Mouse (Mus musculus) stomach, embryonic 16.5 days (tissue): ENCODE data around the gene Gdf7. TPM values are rescaled to one million over a fixed set of nuclear protein-coding genes. Genes with fewer than 3 reads are reported as not detected.
A peak's percentile ranks its signal among the peaks of the same experiment; 100 is the strongest.

Experiments used
- ATAC-seq: fragments of 200-750 bp; cut with Nextera tagmentation; 2 replicates; pipeline ENCODE4 v1.8.0; 2017; ENCODE audit warnings: moderate number of reproducible peaks, moderate TSS enrichment; ENCODE audit not compliant: insufficient read depth, low FRiP score
- H3K27ac ChIP-seq: fragments of 300-500 bp; sonication (generic); 2 replicates; pipeline ENCODE4 v1.5.1; 2014; ENCODE audit warnings: low read length
- H3K27me3 ChIP-seq: fragments of 300-500 bp; sonication (generic); 2 replicates; pipeline ENCODE4 v1.6.1; 2014; ENCODE audit warnings: low read length, control low read depth, mixed read lengths; ENCODE audit not compliant: control insufficient read depth, insufficient read depth
- H3K36me3 ChIP-seq: fragments of 300-500 bp; sonication (generic); 2 replicates; pipeline ENCODE4 v1.6.1; 2014; ENCODE audit warnings: low read length; ENCODE audit not compliant: control insufficient read depth, insufficient read depth
- H3K4me1 ChIP-seq: fragments of 300-500 bp; sonication (generic); 2 replicates; pipeline ENCODE4 v1.6.1; 2014; ENCODE audit warnings: low read length, control low read depth, mixed read lengths; ENCODE audit not compliant: control insufficient read depth, insufficient read depth
- H3K4me2 ChIP-seq: fragments of 300-500 bp; sonication (generic); 2 replicates; pipeline ENCODE4 v1.6.1; 2014; ENCODE audit warnings: low read depth, low read length, mixed read lengths
- H3K4me3 ChIP-seq: fragments of 300-500 bp; sonication (generic); replicated peaks from 2 replicates; pipeline ENCODE4 v1.5.1; 2014; ENCODE audit warnings: mild to moderate bottlenecking, low read length
- H3K9ac ChIP-seq: fragments of 300-500 bp; sonication (generic); 2 replicates; pipeline ENCODE4 v1.6.1; 2014; ENCODE audit warnings: low read length
- H3K9me3 ChIP-seq: fragments of 300-500 bp; sonication (generic); replicated peaks from 2 replicates; pipeline ENCODE4 v1.6.1; 2016; ENCODE audit warnings: low read length, control low read depth; ENCODE audit not compliant: control insufficient read depth
- WGBS: fragments of 180-500 bp; shearing (Covaris S2); extraction: QIAGEN DNeasy Blood & Tissue Kit; methylation state at CpG from one replicate; pipeline ENCODE4 v1.1.7; 2014; 5-methylcytosine and 5-hydroxymethylcytosine counted together
- polyA plus RNA-seq: library from polyadenylated mRNA; unstranded; fragments of >200 nt; fragmentation: Nextera tagmentation; extraction: Ambion mirVana; gene quantifications from 2 replicates; pipeline ENCODE4 v1.2.1, GENCODE M21; 2015

Gdf7 gene
- polyA plus RNA-seq, 1 experiment from 2014 or later: 0.09 TPM

GRCm38 (mm10) chr12:8301011-8301814, 541 bp downstream of the Gdf7 start:
- 6% methylated on average over 46 of the region's 46 CpGs for WGBS
- peak overlapping the region; percentile 49 for H3K4me3 ChIP-seq
- H3K27ac ChIP-seq: no peak overlapping the region
- no peak for ATAC-seq
- H3K27me3 ChIP-seq: peaks cover 96% of the 10 kb centered on the region
- no peaks in the 10 kb centered on the region for H3K36me3 ChIP-seq
- H3K9me3 ChIP-seq: no peaks in the 10 kb centered on the region
- H3K9ac ChIP-seq: peak overlapping the region; percentile 68
- H3K4me2 ChIP-seq: peak overlapping the region; percentile 77
- peaks cover 16% of the 10 kb centered on the region for H3K4me1 ChIP-seq

GRCm38 (mm10) chr12:8300521-8300920, 1.2 kb downstream of the Gdf7 start:
- ATAC-seq: no peak

GRCm38 (mm10) chr12:8300111-8300480, 1.7 kb downstream of the Gdf7 start:
- Histone ChIP-seq H3K4me2 (no peak overlapping the region), H3K9ac (no peak overlapping the region), H3K27ac (no peak overlapping the region), H3K4me3 (no peak overlapping the region), H3K27me3 (peaks cover 93% of the 10 kb centered on the region), H3K4me1 (peaks cover 16% of the 10 kb centered on the region), H3K36me3 (no peaks in the 10 kb centered on the region), H3K9me3 (no peaks in the 10 kb centered on the region)
- no peak for ATAC-seq
- 36% methylated on average over 10 of the region's 10 CpGs for WGBS

More at GRCm38 (mm10) chr12:8300521-8300920, 1.2 kb downstream of the Gdf7 start:
- H3K27me3 ChIP-seq: peaks cover 93% of the 10 kb centered on the region
- no peaks in the 10 kb centered on the region for H3K9me3 ChIP-seq
- no peak overlapping the region for H3K27ac ChIP-seq
- no peaks in the 10 kb centered on the region for H3K36me3 ChIP-seq
- H3K9ac ChIP-seq: no peak overlapping the region
- H3K4me1 ChIP-seq: peaks cover 16% of the 10 kb centered on the region
- WGBS: 62% methylated on average over 5 of the region's 5 CpGs
- no peak overlapping the region for H3K4me2 ChIP-seq
- H3K4me3 ChIP-seq: no peak overlapping the region

- Histone ChIP-seq H3K27ac (no peak overlapping the region), H3K4me3 (0 out of 2 replicates have a peak overlapping the region, but pooled peaks have one; percentile 5), H3K27me3 (peaks cover 88% of the 10 kb centered on the region), H3K36me3 (no peaks in the 10 kb centered on the region), H3K9me3 (no peaks in the 10 kb centered on the region), H3K4me2 (no peak overlapping the region), H3K9ac (no peak overlapping the region), H3K4me1 (peaks cover 16% of the 10 kb centered on the region)
- ATAC-seq: no peak
- 11% methylated on average over 34 of the region's 34 CpGs for WGBS
Observed at GRCm38 (mm10) chr12:8299143-8300110, 2.3 kb downstream of the Gdf7 start.

GRCm38 (mm10) chr12:8298361-8299142, 3.2 kb downstream of the Gdf7 start:
- peak overlapping the region; percentile 54 for H3K4me2 ChIP-seq
- 3% methylated on average over 79 of the region's 85 CpGs for WGBS
- H3K9ac ChIP-seq: no peak overlapping the region
- ATAC-seq: no peak
- peaks cover 16% of the 10 kb centered on the region for H3K4me1 ChIP-seq
- H3K9me3 ChIP-seq: no peaks in the 10 kb centered on the region
- peak overlapping the region; percentile 43 for H3K4me3 ChIP-seq
- H3K27me3 ChIP-seq: peaks cover 80% of the 10 kb centered on the region
- H3K36me3 ChIP-seq: no peaks in the 10 kb centered on the region
- no peak overlapping the region for H3K27ac ChIP-seq

- Histone ChIP-seq H3K4me3 (peak overlapping the region; percentile 43), H3K27ac (no peak overlapping the region), H3K36me3 (no peaks in the 10 kb centered on the region), H3K9ac (no peak overlapping the region), H3K4me1 (peaks cover 16% of the 10 kb centered on the region), H3K4me2 (peak overlapping the region; percentile 54), H3K9me3 (no peaks in the 10 kb centered on the region), H3K27me3 (peaks cover 71% of the 10 kb centered on the region)
- ATAC-seq: no peak
- 7% methylated on average over 34 of the region's 34 CpGs for WGBS
Observed at GRCm38 (mm10) chr12:8297586-8298214, 4.1 kb downstream of the Gdf7 start.

GRCm38 (mm10) chr12:8296154-8296553, 5.6 kb downstream of the Gdf7 start:
- Histone ChIP-seq H3K27me3 (peaks cover 56% of the 10 kb centered on the region), H3K9ac (no peak overlapping the region), H3K4me3 (no peak overlapping the region), H3K9me3 (no peaks in the 10 kb centered on the region), H3K27ac (no peak overlapping the region), H3K4me2 (no peak overlapping the region), H3K36me3 (no peaks in the 10 kb centered on the region), H3K4me1 (peaks cover 6% of the 10 kb centered on the region)
- ATAC-seq: no peak
- WGBS: 81% methylated on average over 2 of the region's 2 CpGs

- Histone ChIP-seq H3K9me3 (no peaks in the 10 kb centered on the region), H3K27ac (no peak overlapping the region), H3K27me3 (peaks cover 48% of the 10 kb centered on the region), H3K4me2 (no peak overlapping the region), H3K4me3 (no peak overlapping the region), H3K36me3 (no peaks in the 10 kb centered on the region), H3K9ac (no peak overlapping the region), H3K4me1 (peaks cover 6% of the 10 kb centered on the region)
- WGBS: 40% methylated on average over 6 of the region's 6 CpGs
- ATAC-seq: 0 out of 2 replicates have a peak, but pooled peaks have one; percentile 15
Observed at GRCm38 (mm10) chr12:8295307-8295913, 6.3 kb downstream of the Gdf7 start.
